Mouse (Mus musculus) fibroblast of lung, adult 2 months (primary cell): ENCODE measurements around the gene Asah2.
"Not testable (repeated sequence)": the region's sequence is repeated elsewhere in the genome, so short reads cannot be mapped to it uniquely, and the experiment has no call there.

Experiments
- DNase-seq: peaks from one replicate; pipeline ENCODE4 v3.0.0-alpha.2; 2011; ENCODE audit warnings: low read depth

The Asah2 gene

DNA sequence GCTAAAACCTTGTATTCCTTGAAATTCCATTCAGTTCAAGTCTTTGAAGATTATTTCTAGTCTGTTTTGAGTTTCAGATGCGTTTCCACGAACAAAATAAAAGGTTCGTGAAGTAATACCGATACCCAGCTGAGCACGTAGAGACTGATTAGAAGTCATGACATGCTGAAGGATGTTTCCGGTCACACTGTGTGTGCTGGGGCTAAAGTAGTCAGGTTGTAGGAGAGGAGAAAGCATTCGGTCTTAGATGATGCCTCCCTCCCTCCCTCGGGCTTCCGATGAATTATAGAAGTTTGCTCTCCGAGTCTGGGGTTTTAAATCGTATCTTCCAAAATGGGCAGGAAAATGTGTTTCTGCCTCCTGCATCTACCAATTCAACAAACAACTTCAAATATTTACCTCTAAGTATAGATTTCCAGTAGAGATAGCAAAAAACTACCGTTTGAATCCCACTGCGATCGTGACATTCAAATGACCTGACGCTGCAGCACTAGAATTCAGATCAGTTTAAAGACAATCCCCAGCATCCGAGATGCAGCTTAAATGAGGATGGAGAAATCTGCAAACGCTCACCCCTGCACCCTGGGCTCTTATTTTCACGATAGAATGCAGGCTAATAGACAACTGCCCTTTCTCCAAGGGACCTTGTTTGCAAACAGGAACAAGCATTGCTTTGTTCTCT is 5.6 kb downstream of the Asah2 start:
- DNase-seq = no peak

DNA sequence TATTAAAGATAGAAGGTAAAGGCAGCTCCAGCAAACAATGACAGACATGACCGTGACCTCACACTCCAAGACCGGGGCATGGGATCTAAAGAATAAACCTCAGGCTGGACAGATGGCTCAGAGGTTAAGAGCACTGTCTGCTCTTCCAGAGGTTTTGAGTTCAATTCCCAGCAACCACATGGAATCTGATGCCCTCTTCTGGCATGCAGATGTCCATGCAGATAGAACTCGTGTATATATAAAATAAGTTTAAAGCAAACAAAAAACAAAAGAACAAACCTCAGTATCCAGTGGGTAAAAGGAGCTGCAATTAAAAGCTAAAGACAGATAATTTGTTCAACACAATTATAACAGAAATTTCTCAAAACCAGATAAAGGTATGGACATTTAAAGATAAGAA is 9.4 kb downstream of the Asah2 start:
- no peak for DNase-seq

DNA sequence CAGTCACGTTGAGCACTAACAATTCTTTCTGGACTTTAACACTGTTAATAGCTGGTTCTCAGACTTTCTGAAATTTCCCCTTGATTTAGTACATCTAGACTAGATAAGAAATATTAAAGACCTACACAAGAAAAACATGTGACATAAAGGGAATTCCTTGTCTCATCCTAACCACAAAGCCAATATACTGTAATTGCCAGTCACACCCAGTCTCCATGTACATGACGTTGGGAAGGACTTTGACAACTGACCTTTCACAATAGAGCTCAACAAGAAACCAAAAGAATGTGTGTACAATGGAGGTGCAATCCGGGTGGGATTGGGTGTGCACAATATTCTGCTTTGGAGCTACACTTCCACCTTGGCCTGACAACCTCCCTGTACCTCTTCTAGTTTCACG is 15.7 kb downstream of the Asah2 start:
- DNase-seq = no peak

DNA sequence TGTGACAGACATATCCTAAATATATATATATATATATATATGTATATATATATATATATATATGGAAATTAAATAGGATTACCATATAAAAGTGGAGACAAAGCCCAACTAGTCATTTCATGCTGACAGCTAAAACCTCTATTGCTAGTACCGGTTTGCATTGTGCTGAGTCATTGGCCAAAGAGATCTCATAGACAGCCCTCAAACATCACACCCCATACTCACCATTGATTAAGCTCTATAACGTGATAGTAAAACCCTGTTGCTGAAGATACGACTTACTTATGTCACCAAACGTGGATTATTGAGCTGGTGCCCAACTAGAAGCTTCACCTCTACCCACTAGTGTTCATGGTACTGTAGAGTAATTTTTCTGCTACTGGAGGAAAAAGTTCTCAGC is 17.2 kb downstream of the Asah2 start:
- no peak for DNase-seq

DNA sequence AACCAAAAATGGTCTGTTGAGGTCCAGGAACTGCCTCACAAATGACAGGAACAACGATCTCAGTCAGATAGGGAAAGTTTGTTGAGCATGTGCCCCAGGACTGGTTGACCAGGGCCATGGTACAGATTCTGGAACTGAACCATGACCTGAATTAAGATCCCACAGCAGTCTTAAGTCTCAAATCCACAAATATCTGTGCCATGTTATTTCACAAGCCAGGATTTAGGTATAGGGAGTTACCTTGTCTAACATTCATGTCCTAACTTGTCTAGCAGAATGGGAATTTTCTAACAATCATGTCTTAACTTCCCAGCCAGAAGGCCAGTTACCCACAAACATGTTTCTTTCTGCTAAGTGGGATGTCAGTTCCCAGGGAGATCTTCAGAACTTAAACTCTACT is 19.4 kb downstream of the Asah2 start:
- no peak for DNase-seq

DNA sequence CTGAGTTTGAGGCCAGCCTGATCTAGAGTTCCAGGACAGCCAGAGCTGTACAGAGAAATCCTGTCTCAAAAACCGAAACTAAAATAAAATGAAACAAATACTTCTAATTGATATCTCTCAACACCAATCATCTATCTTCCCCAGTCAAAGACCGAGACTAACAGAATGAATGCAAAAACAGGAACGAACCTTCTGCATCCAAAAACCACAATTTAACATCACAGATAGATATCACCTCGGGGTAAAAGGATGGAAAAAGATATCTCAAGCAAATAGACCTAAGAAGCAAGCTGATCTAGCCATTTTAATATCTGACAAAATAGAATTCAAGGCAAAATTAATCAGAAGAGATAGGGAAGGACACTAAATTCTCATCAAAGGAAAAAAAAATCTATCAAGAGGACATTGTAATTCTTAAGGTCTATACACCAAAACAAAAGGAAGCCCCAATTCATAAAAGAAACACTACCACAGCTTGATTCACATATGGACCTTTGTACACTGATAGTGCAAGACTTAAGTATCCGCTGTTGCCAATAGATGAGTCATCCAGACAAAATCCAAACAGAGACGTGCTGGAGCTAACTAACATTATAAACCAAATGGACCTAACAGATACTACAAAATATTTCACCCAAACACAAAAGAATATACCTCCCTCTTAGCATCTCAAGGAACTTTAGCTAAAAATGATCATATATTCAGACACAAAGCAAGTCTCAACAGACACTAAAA is 20.1 kb downstream of the Asah2 start:
- DNase-seq = no peak

DNA sequence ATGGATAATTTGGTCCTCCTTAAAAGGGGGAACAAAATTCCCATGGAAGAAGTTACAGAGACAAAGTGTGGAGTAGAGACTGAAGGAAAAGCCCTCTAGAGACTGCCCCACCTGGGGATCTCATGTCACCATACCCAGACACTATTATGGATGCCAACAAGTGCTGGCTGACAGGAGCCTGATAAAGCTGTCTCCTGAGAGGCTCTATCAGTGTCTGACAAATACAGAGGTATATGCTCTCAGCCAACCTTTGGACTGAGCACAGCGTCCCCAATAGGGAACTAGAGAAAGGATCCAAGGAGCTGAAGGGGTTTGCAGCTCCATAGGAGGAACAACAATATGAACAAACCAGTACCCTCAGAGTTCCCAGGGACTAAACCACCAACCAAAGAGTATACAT is 23.2 kb downstream of the Asah2 start:
- DNase-seq = not testable (repeated sequence)

DNA sequence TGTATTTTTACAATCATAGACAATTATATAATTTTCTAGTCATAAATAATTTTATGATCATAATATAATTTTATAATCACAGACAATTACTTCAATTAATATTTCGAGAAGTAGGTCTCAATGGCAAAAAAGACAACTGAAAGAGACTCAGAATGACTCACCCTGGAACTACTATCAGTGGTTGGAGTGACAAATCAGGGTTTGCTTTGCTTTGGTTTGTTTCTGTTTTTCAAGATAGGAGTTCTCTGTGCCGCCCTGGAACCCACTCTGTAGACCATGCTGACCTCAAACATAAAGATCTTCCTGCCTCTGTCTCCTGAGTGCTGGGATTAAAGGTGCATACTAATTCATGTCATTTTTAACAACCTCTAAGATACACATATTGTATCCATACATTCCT is 37.7 kb downstream of the Asah2 start:
- DNase-seq = no peak

DNA sequence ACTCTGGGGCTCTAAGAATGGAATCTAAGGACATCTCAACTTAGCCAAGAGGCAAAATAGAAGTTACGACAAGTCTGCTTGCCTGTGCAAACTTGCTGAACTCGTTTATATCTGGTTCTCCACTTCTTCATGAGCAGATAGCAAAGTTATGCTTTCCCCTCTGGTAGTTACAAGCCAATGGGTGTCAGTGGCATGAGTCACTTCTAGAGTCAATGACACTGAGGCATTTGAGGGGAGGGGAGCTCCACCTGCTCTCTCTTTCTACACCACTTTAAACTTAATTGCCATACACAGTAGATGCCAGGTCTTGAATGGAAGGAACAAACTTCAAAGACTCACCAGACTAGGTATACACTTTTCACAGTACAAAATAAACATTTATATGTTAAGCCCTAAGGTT is 38.4 kb downstream of the Asah2 start:
- no peak for DNase-seq

DNA sequence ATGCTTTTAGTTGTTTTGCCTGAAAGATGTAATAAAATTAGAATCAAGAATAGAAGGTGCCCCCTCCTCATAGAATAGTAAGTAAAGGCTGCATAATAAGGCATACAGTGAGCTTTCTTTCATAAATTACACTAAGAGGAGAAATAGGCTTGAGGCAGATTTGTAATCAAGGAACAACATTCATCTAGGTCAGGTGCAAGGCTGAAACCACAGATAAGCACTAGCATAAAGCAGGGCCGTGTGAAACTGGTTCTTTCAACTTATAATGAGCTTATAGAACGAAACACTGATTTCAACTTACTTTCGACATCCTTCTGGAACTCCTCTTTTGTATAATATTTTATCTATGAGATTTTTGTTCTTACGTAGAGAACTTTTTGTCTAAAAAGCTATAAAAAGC is 40.3 kb downstream of the Asah2 start:
- no peak for DNase-seq

DNA sequence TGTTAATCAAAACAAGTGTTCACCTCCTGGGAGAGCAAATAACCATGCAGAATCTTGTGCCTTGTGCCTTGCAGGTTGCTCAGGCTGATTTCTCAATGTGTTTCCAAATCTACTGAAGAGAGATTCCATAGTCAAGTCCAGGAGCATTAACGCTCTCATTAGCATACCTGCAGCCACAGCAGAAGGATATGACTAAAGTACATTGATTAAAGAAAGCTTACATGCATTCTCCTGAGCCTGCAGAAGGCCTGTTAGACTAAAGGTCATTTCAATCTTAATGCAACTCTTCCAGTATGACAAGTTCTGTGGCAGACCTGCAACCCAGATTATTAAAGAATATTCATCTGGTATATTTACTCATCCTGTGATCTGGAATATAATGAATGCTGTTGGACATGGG is 46.7 kb downstream of the Asah2 start:
- DNase-seq = no peak

DNA sequence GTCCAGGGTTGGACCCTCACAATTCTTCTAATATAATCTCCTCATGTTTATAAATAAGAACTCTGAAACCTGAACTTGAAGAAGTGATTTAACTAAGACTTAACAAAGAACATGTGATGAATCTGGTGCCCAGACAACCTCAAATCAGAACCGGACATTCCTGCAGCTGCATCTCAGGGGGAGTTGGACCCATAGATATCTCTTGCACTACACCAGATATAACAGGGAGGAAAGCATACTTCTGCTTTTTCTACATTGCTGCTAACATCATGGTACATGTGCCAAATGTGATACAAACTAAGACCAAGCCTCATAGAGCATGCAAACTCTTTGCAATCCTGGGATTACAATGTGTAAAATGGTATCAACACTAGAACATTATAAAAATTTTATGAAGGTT is 51.8 kb downstream of the Asah2 start:
- DNase-seq = no peak

DNA sequence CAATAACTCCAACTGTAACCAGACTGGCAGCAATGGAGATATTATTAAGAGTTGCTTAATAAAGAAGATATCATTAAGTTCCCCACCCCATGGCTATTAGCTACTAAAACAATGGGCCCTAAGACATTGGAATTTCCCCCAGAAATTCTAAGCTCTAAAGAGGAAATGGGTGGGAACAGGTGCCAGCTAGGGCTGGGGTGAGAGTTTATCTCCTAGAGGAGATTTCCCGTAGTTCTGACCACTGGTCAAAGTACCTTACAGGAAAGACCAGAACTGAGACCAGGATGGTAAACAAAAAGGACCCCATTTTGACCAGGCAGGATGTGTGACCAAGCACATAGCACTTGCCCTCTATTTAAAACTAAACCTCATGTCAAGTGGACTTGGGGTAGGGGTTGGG is 52.3 kb downstream of the Asah2 start:
- no peak for DNase-seq

DNA sequence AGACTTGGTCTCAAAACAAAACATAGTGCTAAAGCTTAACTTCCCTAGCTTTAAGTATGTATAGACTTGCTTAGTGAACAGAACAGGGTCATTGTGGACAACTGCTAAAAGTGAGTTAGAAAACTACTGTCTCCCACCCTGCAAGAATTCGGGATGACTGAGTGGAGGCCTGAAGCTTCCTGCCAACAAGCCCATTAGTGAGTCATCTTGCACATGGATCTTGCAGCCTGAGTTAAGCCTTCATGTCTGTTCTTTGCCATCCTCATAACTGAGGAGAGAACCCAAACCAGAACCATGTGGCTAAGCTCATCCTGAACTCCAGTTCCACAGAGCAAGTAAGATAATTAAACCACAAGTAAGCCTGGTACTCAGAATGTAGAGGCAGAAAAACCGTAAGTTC is 56.8 kb downstream of the Asah2 start:
- DNase-seq = no peak

DNA sequence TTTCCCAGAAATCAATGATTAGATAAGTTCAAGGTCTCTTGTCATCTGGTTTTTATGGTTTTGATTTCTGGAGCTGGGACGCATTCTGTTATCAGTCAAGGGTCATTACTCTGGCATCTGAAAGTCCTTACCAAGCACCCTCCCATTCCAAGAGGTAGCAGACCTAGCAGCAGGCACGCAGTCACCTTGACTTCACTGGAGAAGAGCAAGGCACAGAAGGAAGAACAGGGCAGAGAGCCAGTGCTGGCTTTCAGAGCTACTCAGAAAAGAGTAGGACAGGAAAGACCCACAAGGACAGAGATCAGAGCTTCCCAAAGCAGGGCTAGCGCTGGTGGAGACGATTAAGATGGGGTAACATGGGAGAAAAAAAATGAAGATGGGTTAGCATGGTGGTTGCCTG is 75.1 kb downstream of the Asah2 start:
- no peak for DNase-seq

DNA sequence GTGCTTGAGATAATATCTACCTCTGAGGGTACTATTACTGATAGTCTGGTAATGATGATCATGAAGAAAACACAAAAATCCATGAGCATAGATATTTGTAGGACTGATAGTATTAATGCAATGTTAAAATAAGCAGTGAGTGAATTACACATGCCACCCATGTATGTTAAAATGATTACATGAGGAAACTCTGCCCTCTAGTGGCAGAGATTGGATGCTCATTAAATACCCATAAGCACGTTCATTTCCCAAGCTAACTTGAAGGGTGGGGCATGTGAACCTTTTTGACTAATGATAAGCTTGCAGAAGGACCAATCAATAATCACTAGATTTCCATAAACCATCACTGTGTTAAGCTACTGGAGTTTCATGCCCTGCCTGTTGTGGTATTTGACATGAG is 77.6 kb downstream of the Asah2 start:
- DNase-seq = peak; percentile 28

DNA sequence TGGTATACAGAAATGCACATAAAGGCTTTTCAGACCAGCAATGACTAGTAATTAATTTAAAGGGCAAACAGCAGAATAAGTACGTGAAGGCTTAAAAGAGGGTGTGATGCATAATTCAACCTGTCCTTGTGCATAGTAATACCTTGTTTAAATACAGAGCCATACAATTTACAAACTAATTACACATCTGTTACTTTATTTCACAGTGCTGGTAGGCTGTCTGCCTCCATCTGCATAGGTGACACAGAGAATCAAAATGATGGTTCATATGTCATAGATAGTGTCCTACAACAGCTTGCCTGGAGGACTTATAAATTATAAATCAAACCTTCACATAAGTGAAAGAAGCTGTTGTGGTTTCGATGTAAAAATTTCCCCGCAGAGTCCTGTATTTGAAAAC is 82.6 kb downstream of the Asah2 start:
- no peak for DNase-seq

DNA sequence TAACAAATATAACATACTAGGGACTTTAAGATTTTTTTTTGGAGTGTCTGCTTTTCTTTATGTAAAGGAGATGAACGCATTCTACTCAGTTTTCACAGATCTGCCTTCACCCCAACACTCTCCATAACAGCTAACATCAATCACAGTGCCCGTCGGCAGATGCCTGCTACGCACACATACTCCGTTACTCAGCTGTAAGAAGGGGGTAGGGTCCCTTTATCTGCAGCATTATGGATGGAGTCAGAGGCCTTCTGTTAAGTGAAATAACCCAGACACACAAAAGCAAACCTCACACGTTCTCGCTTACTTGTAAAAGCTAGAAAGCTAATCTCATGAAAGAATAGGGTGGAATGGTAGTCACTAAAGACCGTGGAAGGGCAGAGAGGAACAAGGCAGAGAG is 88.3 kb downstream of the Asah2 start:
- no peak for DNase-seq

DNA sequence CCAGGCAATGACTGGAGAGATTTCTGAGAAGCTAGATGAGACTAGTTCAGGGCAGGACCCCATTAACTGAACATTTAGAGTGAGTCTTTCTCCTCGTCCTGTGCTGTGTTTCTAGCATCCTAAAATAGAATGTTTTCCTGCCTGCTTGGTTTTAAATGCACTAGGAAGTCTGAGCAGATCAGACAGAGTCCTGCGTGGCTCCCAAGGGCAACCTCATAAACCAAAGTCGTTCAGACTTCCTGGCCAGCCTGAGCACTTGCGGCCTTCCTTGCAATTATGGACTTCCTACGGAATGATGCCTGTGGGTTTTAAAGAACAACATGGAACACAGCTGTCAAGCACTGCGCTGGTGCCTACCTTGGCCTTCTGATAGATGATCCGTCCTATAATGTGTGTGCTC is 89.4 kb downstream of the Asah2 start:
- DNase-seq = no peak

DNA sequence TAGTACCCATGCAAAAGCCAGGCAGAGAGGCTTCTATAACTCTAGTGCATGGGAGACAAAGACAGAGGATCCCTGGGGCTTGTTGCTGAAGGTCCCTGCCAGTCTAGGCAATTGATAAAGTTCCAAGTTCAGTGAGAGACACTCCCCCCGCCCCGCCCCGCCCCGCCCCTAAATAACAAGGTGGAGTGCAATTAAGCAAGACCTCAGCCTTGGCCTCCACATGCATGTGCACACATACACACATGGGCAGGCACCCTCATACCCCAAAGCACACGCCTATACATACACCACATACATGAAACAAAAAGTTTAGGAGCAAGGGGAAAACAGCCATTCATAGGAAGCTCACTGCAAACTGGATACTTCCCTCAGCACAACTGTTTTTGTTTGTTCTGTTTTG is 90.0 kb downstream of the Asah2 start:
- no peak for DNase-seq

DNA sequence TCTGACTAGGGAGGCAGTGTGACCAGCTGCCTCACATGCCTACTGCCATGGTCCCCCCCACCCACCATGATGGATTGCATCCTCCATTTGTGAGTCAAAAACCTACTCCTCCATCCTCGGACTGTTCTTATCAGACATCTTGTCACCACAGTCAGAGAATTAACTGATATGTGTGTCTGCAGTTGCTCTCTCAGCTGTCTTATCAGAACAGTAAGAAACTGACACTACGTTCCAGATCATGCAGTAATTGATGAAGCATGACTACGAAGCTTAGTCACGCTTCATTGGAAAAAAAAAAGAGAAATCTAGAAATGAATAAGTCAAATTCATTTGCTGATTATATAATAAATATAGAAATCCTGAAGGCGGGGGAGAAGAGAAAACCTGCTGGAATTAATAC is 105.4 kb downstream of the Asah2 start:
- no peak for DNase-seq

DNA sequence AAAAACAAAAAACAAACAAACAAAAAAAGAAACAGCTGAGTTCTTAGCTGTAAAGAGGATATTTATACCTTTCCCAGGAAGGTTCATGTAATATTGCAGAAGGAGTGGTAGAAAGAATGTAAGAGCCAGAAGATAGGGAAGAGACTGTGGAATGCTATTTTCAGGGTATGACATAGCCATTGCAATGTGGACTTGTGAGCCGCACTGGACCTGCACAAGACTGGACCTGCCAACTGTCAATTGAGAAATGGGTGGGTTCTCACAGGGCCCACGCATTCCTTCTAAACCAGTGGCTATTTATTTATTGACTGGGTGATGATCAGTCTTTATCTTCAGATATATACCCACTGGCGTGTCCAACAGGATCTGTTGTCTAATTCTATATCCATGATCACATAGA is 111.1 kb downstream of the Asah2 start:
- no peak for DNase-seq

DNA sequence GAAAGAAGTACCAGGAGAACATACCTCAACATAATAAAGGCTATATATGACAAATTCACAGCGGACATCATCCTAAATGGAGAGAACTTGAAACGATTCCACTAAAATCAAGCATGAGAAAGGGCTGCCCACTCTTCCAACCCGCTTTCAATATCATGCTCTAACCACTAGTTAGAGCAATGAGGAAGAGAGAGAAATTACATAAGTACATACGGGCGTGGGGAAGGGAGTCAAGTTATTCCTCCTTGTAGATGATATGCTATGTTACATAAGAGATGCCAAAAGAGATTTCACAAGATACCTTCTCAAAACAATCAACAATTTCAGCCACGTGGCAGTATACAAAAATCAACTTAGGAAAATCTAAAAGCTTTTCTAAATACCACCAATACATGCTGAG is 117.0 kb downstream of the Asah2 start:
- no peak for DNase-seq

DNA sequence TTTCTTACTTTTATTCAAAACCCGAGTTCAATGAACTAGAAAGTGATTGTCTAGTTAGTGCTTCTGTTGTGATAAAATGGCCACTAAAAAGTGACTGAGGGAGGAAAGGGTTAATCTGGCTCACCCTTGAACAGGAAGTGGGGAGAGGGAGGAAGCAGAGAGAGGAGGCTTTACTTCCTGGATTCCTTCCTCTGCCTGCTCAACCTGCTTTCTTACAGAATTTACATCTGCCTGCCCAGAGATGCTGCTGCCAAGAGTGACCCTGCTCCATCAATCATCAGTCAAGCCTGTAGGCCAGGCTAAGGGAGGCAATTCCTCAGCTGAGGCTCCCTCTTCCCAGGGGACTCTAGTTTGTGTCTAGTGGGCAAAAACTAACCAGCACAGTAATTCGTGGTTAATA is 132.1 kb downstream of the Asah2 start:
- no peak for DNase-seq
